Mouse (Mus musculus) layer of hippocampus, postnatal 14 days (tissue): Measurements from ENCODE around the gene Tmem8b. TPM values are rescaled to one million over a fixed set of nuclear protein-coding genes. Genes with fewer than 3 reads are reported as not detected.
A peak's percentile ranks its signal among the peaks of the same experiment; 100 is the strongest.

Experiments used
- DNase-seq, 2 experiments: peaks; one replicate each; pipeline ENCODE4 v3.0.0; 2021 to 2022; ENCODE audit warnings: low spot score in 2 of 2, mixed read lengths in 1 of 2
- total RNA-seq, 2 experiments: library from RNA; stranded (reverse); gene quantifications; 2 replicates each; pipeline ENCODE4 v1.2.3; 2021

The Tmem8b gene
- total RNA-seq, 2 experiments from 2014 or later = 55.8 to 57.6 TPM

DNA sequence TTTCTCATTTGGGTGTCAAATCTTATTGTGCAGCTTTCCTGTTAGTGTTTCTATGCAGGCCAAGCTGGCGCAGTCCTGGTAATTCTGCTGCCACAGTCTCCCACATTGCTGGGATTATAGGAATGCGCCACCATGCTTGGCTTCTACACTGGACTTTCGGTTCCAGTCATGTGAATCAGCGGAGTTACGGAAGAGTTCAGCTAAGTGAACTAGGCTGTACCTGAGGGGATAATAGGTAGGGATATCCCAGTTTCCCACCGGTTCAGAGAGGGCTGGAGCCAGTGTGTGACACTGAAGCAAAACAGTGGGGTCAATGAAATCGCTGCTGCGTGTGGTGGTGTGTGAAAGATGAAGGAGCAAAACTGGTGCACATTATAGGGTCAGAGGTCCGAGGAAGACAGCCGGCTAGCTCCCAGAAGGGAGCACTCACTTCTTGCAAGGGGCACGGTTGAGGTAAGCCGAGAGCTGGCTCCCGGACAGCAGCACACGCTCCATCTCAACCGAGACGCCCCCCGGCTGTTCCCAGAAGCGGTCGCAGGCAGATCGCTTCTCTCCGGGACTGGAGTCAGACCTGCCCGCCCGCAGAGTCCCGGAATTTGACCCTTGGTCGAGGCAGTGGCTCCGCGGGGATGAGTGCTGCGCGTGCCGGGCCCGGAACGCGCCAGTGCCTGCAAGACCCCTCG is 13.0 kb upstream of the Tmem8b start:
- DNase-seq = peak in 1 of 2 experiments; percentile 34

GRCm38 (mm10) chr4:43656339-43657109 is 12.2 kb upstream of the Tmem8b start, which contains the start of gene Hint2:
Gene Hint2, minus strand, starts transcription at chr4:43656466.
- DNase-seq = peak; percentile 92 to 97

GRCm38 (mm10) chr4:43657146-43657545 is 11.6 kb upstream of the Tmem8b start:
- no peak for DNase-seq

- no peak for DNase-seq
These were observed 2.4 kb upstream of the Tmem8b start for GRCm38 (mm10) chr4:43666412-43666811.

- peak in 1 of 2 experiments; percentile 50 for DNase-seq
These were observed 640 bp downstream of the Tmem8b start for GRCm38 (mm10) chr4:43669428-43669794.

GRCm38 (mm10) chr4:43672070-43672469 is 3.3 kb downstream of the Tmem8b start:
- DNase-seq = peak; percentile 83 to 93

DNA sequence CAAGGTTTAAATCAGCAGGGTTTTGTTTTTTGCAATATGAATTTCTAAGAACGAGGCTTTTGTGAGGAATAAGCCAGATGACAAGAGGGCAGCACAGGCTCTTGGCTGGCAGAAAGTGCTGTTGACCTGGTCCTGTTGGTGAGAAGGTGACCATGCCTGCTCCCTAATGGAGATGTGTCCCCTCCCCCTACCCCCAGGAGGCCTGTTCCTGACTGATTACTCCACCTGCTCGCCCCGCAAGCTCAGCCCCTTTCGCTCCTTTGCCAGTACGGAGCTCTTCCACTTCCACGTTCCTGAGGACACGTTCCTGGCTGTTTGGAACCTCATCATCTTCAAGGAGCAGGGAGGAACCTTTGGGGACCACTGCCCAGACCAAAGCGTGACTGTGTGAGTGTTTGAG is 4.9 kb downstream of the Tmem8b start:
- no peak for DNase-seq

GRCm38 (mm10) chr4:43674974-43675373 is 6.2 kb downstream of the Tmem8b start:
- DNase-seq = no peak

GRCm38 (mm10) chr4:43675608-43676007 is 6.8 kb downstream of the Tmem8b start:
- no peak for DNase-seq

DNA sequence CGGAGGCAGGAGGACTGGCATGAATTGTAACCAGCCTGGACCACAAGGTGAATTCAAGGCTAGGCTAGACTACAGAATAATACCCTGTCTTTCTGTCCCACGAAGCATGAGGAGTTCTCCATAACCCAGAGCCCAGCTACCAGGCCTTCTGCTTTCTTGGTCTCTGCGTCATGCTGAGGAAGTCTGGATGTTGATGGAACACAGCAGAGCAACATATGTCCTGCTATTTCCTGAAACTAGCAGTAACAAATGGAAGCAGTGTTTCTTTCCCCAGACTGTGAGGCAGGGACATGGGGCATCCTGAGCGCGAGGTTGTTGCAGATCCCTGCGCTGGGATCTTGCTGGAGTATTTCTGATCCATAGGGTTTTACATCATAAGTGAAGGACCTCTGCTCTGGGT is 9.8 kb downstream of the Tmem8b start:
- DNase-seq = peak in 1 of 2 experiments; percentile 53

- no peak for DNase-seq
These were observed 10.8 kb downstream of the Tmem8b start for GRCm38 (mm10) chr4:43679416-43680043.

DNA sequence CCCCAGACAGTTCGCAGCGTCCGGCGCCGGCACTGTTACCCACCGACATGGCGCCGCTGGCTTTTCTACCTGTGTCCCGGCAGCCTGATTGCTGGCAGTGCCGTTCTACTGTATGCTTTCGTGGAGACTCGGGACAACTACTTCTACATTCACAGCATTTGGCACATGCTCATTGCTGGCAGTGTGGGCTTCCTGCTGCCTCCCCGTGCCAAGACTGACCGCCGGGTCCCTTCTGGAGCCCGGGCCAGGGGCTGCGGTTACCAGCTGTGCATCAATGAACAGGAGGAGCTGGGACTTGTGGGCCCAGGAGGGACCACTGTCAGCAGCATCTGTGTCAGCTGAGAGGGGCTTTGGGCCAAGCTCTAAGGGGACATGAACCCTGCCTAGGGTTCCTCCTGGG is 21.2 kb downstream of the Tmem8b start:
- no peak for DNase-seq

- DNase-seq = no peak
These were observed 22.3 kb downstream of the Tmem8b start for GRCm38 (mm10) chr4:43691026-43691425.

GRCm38 (mm10) chr4:43693806-43694241 is 25.1 kb downstream of the Tmem8b start:
- DNase-seq = no peak

- DNase-seq = no peak
These were observed 25.9 kb downstream of the Tmem8b start for GRCm38 (mm10) chr4:43694439-43695248.

DNA sequence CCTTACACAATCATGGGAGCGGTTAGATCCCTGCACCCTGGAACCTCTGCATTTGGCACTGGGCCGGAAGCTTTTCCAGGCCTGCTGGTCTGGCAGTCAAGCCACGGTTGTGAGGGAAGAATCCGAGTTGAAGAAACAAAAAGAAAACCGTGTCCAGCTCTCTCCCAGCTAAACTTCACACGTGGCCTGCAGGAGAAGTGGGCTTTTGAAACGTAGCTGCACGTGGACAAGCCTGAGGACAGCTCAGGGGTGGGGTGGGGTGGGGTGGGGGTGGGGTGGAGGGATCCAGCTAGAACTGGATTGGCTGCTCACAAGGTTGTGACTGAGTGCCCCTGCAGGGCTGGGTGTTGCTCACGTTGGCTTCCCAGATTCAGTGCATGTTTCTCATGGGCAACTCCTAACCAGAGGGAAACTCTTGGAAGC is 26.5 kb downstream of the Tmem8b start:
- no peak for DNase-seq

GRCm38 (mm10) chr4:43696561-43696960 is 27.8 kb downstream of the Tmem8b start:
- no peak for DNase-seq

GRCm38 (mm10) chr4:43700707-43701106 is 31.9 kb downstream of the Tmem8b start, which contains the start of gene Olfr70:
Gene Olfr70, minus strand, starts transcription at chr4:43700807.
- DNase-seq = no peak

- no peak for DNase-seq
These were observed 34.7 kb downstream of the Tmem8b start for GRCm38 (mm10) chr4:43703439-43703838.

GRCm38 (mm10) chr4:43703851-43704250 is 35.1 kb downstream of the Tmem8b start:
- no peak for DNase-seq

GRCm38 (mm10) chr4:43705991-43706390 is 37.2 kb downstream of the Tmem8b start:
- no peak for DNase-seq
